In genomic region chr2:130635847-130636246, GRCm38 (mm10) we compare ENCODE assay signal across 8 mouse cellular contexts. TPM values are rescaled to one million over a fixed set of nuclear protein-coding genes. Genes with fewer than 3 reads are reported as not detected.
DNase-seq lines count a peak whose midpoint lies in the region; ATAC-seq lines count a peak whose summit lies in the region.

No protein-coding gene starts in this region.

- DNase-seq in cerebellum, postnatal 10 days: peak; percentile 34 to 62
- no peak for DNase-seq in cerebellum, adult 8-10 months
- peak; percentile 52 for DNase-seq in right cerebral cortex, postnatal 25 days
- DNase-seq in right cerebral cortex, postnatal 10 days (ENCODE audit: low spot score in 2 of 2): no peak
- DNase-seq in midbrain, embryonic 14.5 days: peak; percentile 8
- DNase-seq in MN1 (ENCODE audit: low spot score): no peak
- no peak for DNase-seq in urinary bladder, postnatal 14 days (ENCODE audit: low spot score)

- peaks cover 11% of the 10 kb centered on the region for H3K27me3 ChIP-seq in intestine, embryonic 16.5 days (replicated peaks; ENCODE audit: control insufficient read depth, insufficient read depth, low read length)
- peaks cover 55% of the 10 kb centered on the region for H3K27me3 ChIP-seq in midbrain, embryonic 14.5 days (ENCODE audit: control insufficient read depth, insufficient read depth, low read length)

- ATAC-seq in intestine, embryonic 16.5 days: no peak
- no peak for ATAC-seq in midbrain, embryonic 14.5 days (ENCODE audit: low FRiP score, low TSS enrichment)

- H3K36me3 ChIP-seq in intestine, embryonic 16.5 days (ENCODE audit: control insufficient read depth, insufficient read depth, low read length): no peaks in the 10 kb centered on the region
- H3K36me3 ChIP-seq in midbrain, embryonic 14.5 days (ENCODE audit: control insufficient read depth, insufficient read depth, low read length): peaks cover 9% of the 10 kb centered on the region; the same call in 1 of the 2 replicates

- 28% methylated on average over 21 of the region's 21 CpGs for WGBS in intestine, embryonic 16.5 days
- 20% methylated on average over 21 of the region's 21 CpGs for WGBS in midbrain, embryonic 14.5 days

- H3K27ac ChIP-seq in intestine, embryonic 16.5 days (ENCODE audit: low read length): peak overlapping the region; percentile 47; the same call in 1 of the 2 replicates
- H3K27ac ChIP-seq in midbrain, embryonic 14.5 days (replicated peaks; ENCODE audit: low read depth, low read length): no peak overlapping the region

- peaks cover 24% of the 10 kb centered on the region for H3K4me1 ChIP-seq in intestine, embryonic 16.5 days (ENCODE audit: control insufficient read depth, insufficient read depth, low read length)
- peaks cover 5% of the 10 kb centered on the region; the same call in 1 of the 2 replicates for H3K4me1 ChIP-seq in midbrain, embryonic 14.5 days (ENCODE audit: control insufficient read depth, insufficient read depth, low read length)

- no peaks in the 10 kb centered on the region for H3K9me3 ChIP-seq in intestine, embryonic 16.5 days (ENCODE audit: control insufficient read depth, low read length)
- no peaks in the 10 kb centered on the region for H3K9me3 ChIP-seq in midbrain, embryonic 14.5 days (ENCODE audit: control insufficient read depth, low read length)

- peak overlapping the region; percentile 42 for H3K4me3 ChIP-seq in intestine, embryonic 16.5 days (ENCODE audit: low read length)
- H3K4me3 ChIP-seq in midbrain, embryonic 14.5 days (replicated peaks; ENCODE audit: low read depth, low read length): no peak overlapping the region

- peak overlapping the region; percentile 64 for H3K9ac ChIP-seq in intestine, embryonic 16.5 days (ENCODE audit: low read depth, low read length)
- no peak overlapping the region for H3K9ac ChIP-seq in midbrain, embryonic 14.5 days (replicated peaks; ENCODE audit: low read length)

- H3K4me2 ChIP-seq in intestine, embryonic 16.5 days (ENCODE audit: low read depth, low read length): peak overlapping the region; percentile 64
- peak overlapping the region; percentile 50; the same call in 1 of the 2 replicates for H3K4me2 ChIP-seq in midbrain, embryonic 14.5 days (ENCODE audit: low read length)

RNA-seq across cellular contexts. Expression of gene Ubox5, which starts 6.0 kb away (rescaled TPM):
- 11.7 and 12.0 TPM in 2 replicates for polyA plus RNA-seq in intestine, embryonic 16.5 days (2015; fragmentation: Nextera tagmentation; extraction: Ambion mirVana)
- 10.6 and 13.0 TPM in 2 replicates for polyA plus RNA-seq in midbrain, embryonic 14.5 days (2014; fragmentation: Nextera tagmentation; extraction: Ambion mirVana)

RNA-seq across cellular contexts. Expression of gene Fastkd5, which starts 6.0 kb away (rescaled TPM):
- polyA plus RNA-seq in intestine, embryonic 16.5 days (2015; fragmentation: Nextera tagmentation; extraction: Ambion mirVana): 15.5 and 16.2 TPM in 2 replicates
- 7.4 and 13.8 TPM in 2 replicates for polyA plus RNA-seq in midbrain, embryonic 14.5 days (2014; fragmentation: Nextera tagmentation; extraction: Ambion mirVana)

RNA-seq across cellular contexts. Expression of gene Lzts3, which starts 6.8 kb away (rescaled TPM):
- 15.0 and 19.0 TPM in 2 replicates for polyA plus RNA-seq in intestine, embryonic 16.5 days (2015; fragmentation: Nextera tagmentation; extraction: Ambion mirVana)
- polyA plus RNA-seq in midbrain, embryonic 14.5 days (2014; fragmentation: Nextera tagmentation; extraction: Ambion mirVana): 3.4 and 9.1 TPM in 2 replicates

RNA-seq across cellular contexts. Expression of gene Ddrgk1, which starts 28.6 kb away (rescaled TPM):
- polyA plus RNA-seq in intestine, embryonic 16.5 days (2015; fragmentation: Nextera tagmentation; extraction: Ambion mirVana): 87.1 and 88.0 TPM in 2 replicates
- polyA plus RNA-seq in midbrain, embryonic 14.5 days (2014; fragmentation: Nextera tagmentation; extraction: Ambion mirVana): 50.5 and 56.1 TPM in 2 replicates

RNA-seq across cellular contexts. Expression of gene Itpa, which starts 31.6 kb away (rescaled TPM):
- polyA plus RNA-seq in intestine, embryonic 16.5 days (2015; fragmentation: Nextera tagmentation; extraction: Ambion mirVana): 72.2 and 81.0 TPM in 2 replicates
- polyA plus RNA-seq in midbrain, embryonic 14.5 days (2014; fragmentation: Nextera tagmentation; extraction: Ambion mirVana): 122 and 135 TPM in 2 replicates

Comparison
In these comparisons a context has a peak if more than half of its experiments do, and no peak if none do; other contexts are left out.
1. DNase-seq: peak in cerebellum, postnatal 10 days (2 of 2), right cerebral cortex, postnatal 25 days (single experiment) and midbrain, embryonic 14.5 days (single experiment); none in cerebellum, adult 8-10 months (single experiment), right cerebral cortex, postnatal 10 days (0 of 2), MN1 (single experiment) and urinary bladder, postnatal 14 days (single experiment).